Mouse (Mus musculus): Measurements from ENCODE around the gene Otog. TPM values are rescaled to one million over a fixed set of nuclear protein-coding genes. Genes with fewer than 3 reads are reported as not detected.

Gene Otog
- total and polyA plus RNA-seq, 3 experiments = under 0.01 TPM; not detected in 2

DNA sequence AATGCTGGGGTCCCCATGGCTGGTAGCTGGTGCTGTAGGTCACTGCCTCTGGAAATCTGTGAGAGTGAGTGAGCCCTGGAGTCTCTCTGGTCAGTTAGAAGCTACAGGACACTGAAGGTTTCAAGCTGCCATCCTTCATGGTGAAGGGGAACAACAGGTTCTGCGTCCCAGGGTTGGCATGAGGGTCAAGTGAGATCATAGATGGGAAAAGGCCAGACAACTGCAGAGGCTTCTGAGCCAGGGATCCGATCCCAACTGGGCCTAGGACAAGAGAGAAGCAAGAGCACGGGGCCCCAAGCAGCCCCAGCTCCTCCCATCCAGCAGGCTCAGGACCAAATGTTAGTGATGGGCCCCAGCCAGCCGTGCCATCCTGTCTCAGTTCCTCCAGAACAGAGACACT lies 74.9 kb downstream of the Otog start:
- no peak overlapping the region for H3K4me2 ChIP-seq (ENCODE audit: insufficient read depth, low read depth, poor library complexity, severe bottlenecking)
- H3K4me3 ChIP-seq (replicated peaks in 1 of 3; ENCODE audit: low read depth in 2 of 3, low read length in 2 of 3, poor library complexity in 1 of 3) = no peak overlapping the region
- DNase-seq (ENCODE audit: extremely low read depth) = no peak
- H3K4me1 ChIP-seq (ENCODE audit: control insufficient read depth in 1 of 2, insufficient read depth in 2 of 2) = no peaks in the 10 kb centered on the region
- H3K79me2 ChIP-seq (replicated peaks; ENCODE audit: control insufficient read depth, extremely low read depth, insufficient read depth, poor library complexity, severe bottlenecking) = no peaks in the 10 kb centered on the region
- in situ Hi-C loops (cut with MboI; ENCODE audit: low pct_ligation_motif_present, low pct_unique_long_range_greater_than_20kb, low sequenced_read_pairs) = no loop called here
- H3K27ac ChIP-seq (ENCODE audit: insufficient read depth, low read depth) = no peak overlapping the region
- H3K27me3 ChIP-seq (replicated peaks) = peaks cover 47% of the 10 kb centered on the region
- no peak overlapping the region for H3K9ac ChIP-seq (ENCODE audit: insufficient read depth, low read depth)
- dilution Hi-C loops (cut with MboI; ENCODE audit: extremely low pct_ligation_motif_present, extremely low pct_unique_long_range_greater_than_20kb, low sequenced_read_pairs) = no loop called here
- no peak for TF ChIP-seq JUND (conservative IDR thresholded peaks at IDR 0.05; ENCODE audit: low read depth, low read length)
- TF ChIP-seq CHD1 (IDR thresholded peaks at IDR 0.05; ENCODE audit: low read depth, low read length) = no peak
- no peak for TF ChIP-seq MAFK (IDR thresholded peaks at IDR 0.05; ENCODE audit: insufficient replicate concordance, low read length)
- no peak for TF ChIP-seq ELF1 (IDR thresholded peaks at IDR 0.05; ENCODE audit: low read depth, low read length)
- no peak for TF ChIP-seq ZNF384 (IDR thresholded peaks at IDR 0.05; ENCODE audit: low read depth, low read length)
- no peak for TF ChIP-seq KAT2A (IDR thresholded peaks at IDR 0.05; ENCODE audit: insufficient replicate concordance, low read length)
- TF ChIP-seq CHD2 (IDR thresholded peaks at IDR 0.05; ENCODE audit: low read length) = no peak
- no peak for TF ChIP-seq SIN3A (IDR thresholded peaks at IDR 0.05; ENCODE audit: low read length)
- no peak for TF ChIP-seq MAZ (IDR thresholded peaks at IDR 0.05; ENCODE audit: low read depth, low read length)
- TF ChIP-seq ZMIZ1 (IDR thresholded peaks at IDR 0.05; ENCODE audit: low read depth, low read length) = no peak
- TF ChIP-seq NRF1 (IDR thresholded peaks at IDR 0.05; ENCODE audit: low read depth, low read length) = no peak
- TF ChIP-seq USF2 (conservative IDR thresholded peaks at IDR 0.05; ENCODE audit: low read depth, low read length) = no peak
- no peak for TF ChIP-seq ZKSCAN1 (IDR thresholded peaks at IDR 0.05; ENCODE audit: borderline replicate concordance, low read depth, low read length)
- no peak for TF ChIP-seq MXI1 (IDR thresholded peaks at IDR 0.05; ENCODE audit: low read depth, low read length)
- no peak for TF ChIP-seq TCF12 (IDR thresholded peaks at IDR 0.05; ENCODE audit: low read depth, low read length)
- no peak for TF ChIP-seq SMC3 (IDR thresholded peaks at IDR 0.05; ENCODE audit: low read depth, low read length)
- no peak for TF ChIP-seq USF1 (IDR thresholded peaks at IDR 0.05; ENCODE audit: low read depth, low read length)
- H3K9me3 ChIP-seq (replicated peaks; ENCODE audit: low read length) = no peaks in the 10 kb centered on the region
- H3K36me3 ChIP-seq (replicated peaks in 1 of 2; ENCODE audit: control insufficient read depth in 1 of 2, insufficient read depth in 1 of 2, low read length in 1 of 2) = no peaks in the 10 kb centered on the region

DNA sequence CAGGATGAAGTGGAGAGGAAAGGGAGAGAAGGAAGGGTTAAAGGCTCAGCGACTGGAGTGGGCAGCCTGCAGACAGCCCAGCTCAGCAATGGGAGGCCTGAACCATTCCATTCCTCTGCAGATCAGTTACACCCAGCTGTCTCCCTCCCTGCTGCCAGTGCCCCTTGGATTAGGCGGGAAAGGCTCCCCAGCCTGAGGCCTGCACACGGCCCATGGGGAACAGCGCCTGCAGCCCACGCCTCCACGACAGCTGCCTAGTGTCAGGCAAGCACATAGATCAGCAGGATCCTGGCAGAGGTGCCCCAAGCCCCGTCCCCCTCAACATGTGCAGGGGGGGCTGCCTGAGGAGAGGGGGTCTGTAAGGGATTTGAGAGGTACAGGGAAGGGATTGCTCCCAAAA lies 76.2 kb downstream of the Otog start:
- dilution Hi-C loops (cut with MboI; ENCODE audit: extremely low pct_ligation_motif_present, extremely low pct_unique_long_range_greater_than_20kb, low sequenced_read_pairs) (no loop called here), in situ Hi-C loops (cut with MboI; ENCODE audit: low pct_ligation_motif_present, low pct_unique_long_range_greater_than_20kb, low sequenced_read_pairs) (no loop called here)

More for the DNA sequence above, 76.2 kb downstream of the Otog start:
- Histone ChIP-seq H3K4me2 (ENCODE audit: insufficient read depth, low read depth, poor library complexity, severe bottlenecking) (no peak overlapping the region), H3K4me1 (ENCODE audit: control insufficient read depth in 1 of 2, insufficient read depth in 2 of 2) (peaks cover 0 to 4% of the 10 kb centered on the region in 2 experiments; a peak in 2 of 4 replicates), H3K4me3 (replicated peaks in 1 of 3; ENCODE audit: low read depth in 2 of 3, low read length in 2 of 3, poor library complexity in 1 of 3) (no peak overlapping the region), H3K27ac (ENCODE audit: insufficient read depth, low read depth) (no peak overlapping the region), H3K9me3 (replicated peaks; ENCODE audit: low read length) (peaks cover 3% of the 10 kb centered on the region), H3K36me3 (replicated peaks in 1 of 2; ENCODE audit: control insufficient read depth in 1 of 2, insufficient read depth in 1 of 2, low read length in 1 of 2) (no peaks in the 10 kb centered on the region), H3K9ac (ENCODE audit: insufficient read depth, low read depth) (no peak overlapping the region), H3K27me3 (replicated peaks) (peaks cover 35% of the 10 kb centered on the region), H3K79me2 (replicated peaks; ENCODE audit: control insufficient read depth, extremely low read depth, insufficient read depth, poor library complexity, severe bottlenecking) (no peaks in the 10 kb centered on the region)
- TF ChIP-seq TBP (conservative IDR thresholded peaks at IDR 0.05; ENCODE audit: low read depth, low read length) = no peak
- TF ChIP-seq CTCF (conservative IDR thresholded peaks at IDR 0.05 in 1 of 2, IDR thresholded peaks at IDR 0.05 in 1 of 2; ENCODE audit: low read depth in 2 of 2, low read length in 2 of 2) = no peak
- TF ChIP-seq PAX5 (IDR thresholded peaks at IDR 0.05; ENCODE audit: low read length) = no peak
- TF ChIP-seq E2F4 (IDR thresholded peaks at IDR 0.05; ENCODE audit: insufficient replicate concordance, low read depth, low read length) = no peak
- no peak for TF ChIP-seq JUN (IDR thresholded peaks at IDR 0.05; ENCODE audit: insufficient read depth, low read depth, low read length)
- no peak for TF ChIP-seq POLR2AphosphoS2 (IDR thresholded peaks at IDR 0.05; ENCODE audit: low read depth, low read length)
- TF ChIP-seq CHD1 (IDR thresholded peaks at IDR 0.05; ENCODE audit: low read depth, low read length) = no peak
- no peak for TF ChIP-seq MEF2A (IDR thresholded peaks at IDR 0.05; ENCODE audit: borderline replicate concordance, low read depth, low read length)
- TF ChIP-seq RAD21 (IDR thresholded peaks at IDR 0.05; ENCODE audit: low read depth, low read length) = no peak
- TF ChIP-seq NRF1 (IDR thresholded peaks at IDR 0.05; ENCODE audit: low read depth, low read length) = no peak
- TF ChIP-seq BHLHE40 (IDR thresholded peaks at IDR 0.05; ENCODE audit: low read depth, low read length) = no peak
- TF ChIP-seq KAT2A (IDR thresholded peaks at IDR 0.05; ENCODE audit: insufficient replicate concordance, low read length) = no peak
- no peak for TF ChIP-seq RCOR1 (conservative IDR thresholded peaks at IDR 0.05; ENCODE audit: low read depth, low read length)
- no peak for TF ChIP-seq ZMIZ1 (IDR thresholded peaks at IDR 0.05; ENCODE audit: low read depth, low read length)
- TF ChIP-seq ELF1 (IDR thresholded peaks at IDR 0.05; ENCODE audit: low read depth, low read length) = no peak
- TF ChIP-seq POLR2A (IDR thresholded peaks at IDR 0.05; ENCODE audit: low read depth, low read length) = no peak
- no peak for TF ChIP-seq USF2 (conservative IDR thresholded peaks at IDR 0.05; ENCODE audit: low read depth, low read length)
- DNase-seq (ENCODE audit: extremely low read depth) = no peak

All from CH12.LX (cell line).